Mouse (Mus musculus): ENCODE results near the gene Tmem270. TPM values are rescaled to one million over a fixed set of nuclear protein-coding genes. Genes with fewer than 3 reads are reported as not detected.

Gene Tmem270
- total and polyA plus RNA-seq, 3 experiments: not detected

- H3K4me2 ChIP-seq (ENCODE audit: insufficient read depth, low read depth, poor library complexity, severe bottlenecking): peak overlapping the region; percentile 58
- H3K9me3 ChIP-seq (replicated peaks; ENCODE audit: low read length): no peaks in the 10 kb centered on the region
- peak overlapping the region; percentile 43 for H3K27ac ChIP-seq (ENCODE audit: insufficient read depth, low read depth)
- in situ Hi-C loops (cut with MboI; ENCODE audit: low pct_ligation_motif_present, low pct_unique_long_range_greater_than_20kb, low sequenced_read_pairs): no loop called here
- 0 out of 2 replicates have a peak, but pooled peaks have one; percentile 22 for TF ChIP-seq TBP (conservative IDR thresholded peaks at IDR 0.05; ENCODE audit: low read depth, low read length)
- no peak for TF ChIP-seq RCOR1 (conservative IDR thresholded peaks at IDR 0.05; ENCODE audit: low read depth, low read length)
- no peak for TF ChIP-seq ZMIZ1 (IDR thresholded peaks at IDR 0.05; ENCODE audit: low read depth, low read length)
- peak; percentile 13; the same call in 1 of the 2 replicates for TF ChIP-seq BHLHE40 (IDR thresholded peaks at IDR 0.05; ENCODE audit: low read depth, low read length)
- TF ChIP-seq MAX (IDR thresholded peaks at IDR 0.05; ENCODE audit: low read length): no peak; the same call in 1 of the 2 replicates
- TF ChIP-seq E2F4 (IDR thresholded peaks at IDR 0.05; ENCODE audit: insufficient replicate concordance, low read depth, low read length): no peak
- TF ChIP-seq MAFK (IDR thresholded peaks at IDR 0.05; ENCODE audit: insufficient replicate concordance, low read length): no peak
- TF ChIP-seq KAT2A (IDR thresholded peaks at IDR 0.05; ENCODE audit: insufficient replicate concordance, low read length): no peak
- TF ChIP-seq IRF4 (IDR thresholded peaks at IDR 0.05; ENCODE audit: low read depth, low read length): no peak
- TF ChIP-seq PAX5 (IDR thresholded peaks at IDR 0.05; ENCODE audit: low read length): no peak
- TF ChIP-seq ZC3H11A (IDR thresholded peaks at IDR 0.05; ENCODE audit: low read depth, low read length): no peak
- TF ChIP-seq NRF1 (IDR thresholded peaks at IDR 0.05; ENCODE audit: low read depth, low read length): no peak
- TF ChIP-seq UBTF (IDR thresholded peaks at IDR 0.05; ENCODE audit: low read depth, low read length): no peak
- no peak for TF ChIP-seq SMC3 (IDR thresholded peaks at IDR 0.05; ENCODE audit: low read depth, low read length)
- no peak for TF ChIP-seq MEF2A (IDR thresholded peaks at IDR 0.05; ENCODE audit: borderline replicate concordance, low read depth, low read length)
- no peak for TF ChIP-seq USF1 (IDR thresholded peaks at IDR 0.05; ENCODE audit: low read depth, low read length)
- no peak for TF ChIP-seq NELFE (IDR thresholded peaks at IDR 0.05; ENCODE audit: low read depth, low read length)
- no peak for TF ChIP-seq ZNF384 (IDR thresholded peaks at IDR 0.05; ENCODE audit: low read depth, low read length)
- TF ChIP-seq EP300 (IDR thresholded peaks at IDR 0.05; ENCODE audit: low read length): no peak
- no peak for TF ChIP-seq POLR2AphosphoS2 (IDR thresholded peaks at IDR 0.05; ENCODE audit: low read depth, low read length)
- peak; percentile 83 for TF ChIP-seq ZKSCAN1 (IDR thresholded peaks at IDR 0.05; ENCODE audit: borderline replicate concordance, low read depth, low read length)
- TF ChIP-seq ETS1 (conservative IDR thresholded peaks at IDR 0.05; ENCODE audit: low read depth, low read length): no peak; the same call in 1 of the 2 replicates
- TF ChIP-seq GABPA (IDR thresholded peaks at IDR 0.05; ENCODE audit: insufficient replicate concordance, low read depth, low read length): no peak
- no peak for TF ChIP-seq USF2 (conservative IDR thresholded peaks at IDR 0.05; ENCODE audit: low read depth, low read length)
- TF ChIP-seq MXI1 (IDR thresholded peaks at IDR 0.05; ENCODE audit: low read depth, low read length): no peak
- no peak; the same call in 1 of the 2 replicates for TF ChIP-seq HCFC1 (IDR thresholded peaks at IDR 0.05; ENCODE audit: low read depth, low read length)
- no peak for TF ChIP-seq CTCF (conservative IDR thresholded peaks at IDR 0.05 in 1 of 2, IDR thresholded peaks at IDR 0.05 in 1 of 2; ENCODE audit: low read depth in 2 of 2, low read length in 2 of 2)
- peak; percentile 32; the same call in 1 of the 2 replicates for TF ChIP-seq ELF1 (IDR thresholded peaks at IDR 0.05; ENCODE audit: low read depth, low read length)
- TF ChIP-seq RAD21 (IDR thresholded peaks at IDR 0.05; ENCODE audit: low read depth, low read length): no peak
- peak; percentile 24; the same call in 1 of the 2 replicates for TF ChIP-seq POLR2A (IDR thresholded peaks at IDR 0.05; ENCODE audit: low read depth, low read length)
- no peak for TF ChIP-seq CHD1 (IDR thresholded peaks at IDR 0.05; ENCODE audit: low read depth, low read length)
- TF ChIP-seq MAZ (IDR thresholded peaks at IDR 0.05; ENCODE audit: low read depth, low read length): no peak
- peak; percentile 87 for TF ChIP-seq CHD2 (IDR thresholded peaks at IDR 0.05; ENCODE audit: low read length)
- no peak for TF ChIP-seq JUND (conservative IDR thresholded peaks at IDR 0.05; ENCODE audit: low read depth, low read length)
- no peak for TF ChIP-seq JUN (IDR thresholded peaks at IDR 0.05; ENCODE audit: insufficient read depth, low read depth, low read length)
- TF ChIP-seq TCF12 (IDR thresholded peaks at IDR 0.05; ENCODE audit: low read depth, low read length): peak; percentile 40; the same call in 1 of the 2 replicates
- 0 out of 2 replicates have a peak, but pooled peaks have one; percentile 56 for TF ChIP-seq MYC (IDR thresholded peaks at IDR 0.05; ENCODE audit: low read depth, low read length)
- TF ChIP-seq SIN3A (IDR thresholded peaks at IDR 0.05; ENCODE audit: low read length): 0 out of 2 replicates have a peak, but pooled peaks have one; percentile 13
- dilution Hi-C loops (cut with MboI; ENCODE audit: extremely low pct_ligation_motif_present, extremely low pct_unique_long_range_greater_than_20kb, low sequenced_read_pairs): no loop called here
- peak; percentile 39 for DNase-seq (ENCODE audit: extremely low read depth)
- H3K79me2 ChIP-seq (replicated peaks; ENCODE audit: control insufficient read depth, extremely low read depth, insufficient read depth, poor library complexity, severe bottlenecking): no peaks in the 10 kb centered on the region
- H3K4me1 ChIP-seq (ENCODE audit: control insufficient read depth in 1 of 2, insufficient read depth in 2 of 2): peaks cover 20 to 33% of the 10 kb centered on the region in 2 experiments
- no peaks in the 10 kb centered on the region for H3K36me3 ChIP-seq (replicated peaks in 1 of 2; ENCODE audit: control insufficient read depth in 1 of 2, insufficient read depth in 1 of 2, low read length in 1 of 2)
- H3K9ac ChIP-seq (ENCODE audit: insufficient read depth, low read depth): 0 out of 2 replicates have a peak overlapping the region, but pooled peaks have one; percentile 8
- no peak overlapping the region for H3K4me3 ChIP-seq (replicated peaks in 1 of 3; ENCODE audit: low read depth in 2 of 3, low read length in 2 of 3, poor library complexity in 1 of 3)
- H3K27me3 ChIP-seq (replicated peaks): peaks cover 2% of the 10 kb centered on the region
Observed at GRCm38 (mm10) chr5:134951053-134951884, 44.7 kb upstream of the Tmem270 start.

Data from CH12.LX (cell line).